Mouse (Mus musculus): ENCODE results near the gene Gm21671. TPM values are rescaled to one million over a fixed set of nuclear protein-coding genes. Genes with fewer than 3 reads are reported as not detected.
A peak's percentile ranks its signal among the peaks of the same experiment; 100 is the strongest.
"Not testable (repeated sequence)": the region's sequence is repeated elsewhere in the genome, so short reads cannot be mapped to it uniquely, and the experiment has no call there.

The Gm21671 gene
- 0.22 and 0.35 TPM in 2 replicates for polyA plus RNA-seq (2014; fragmentation: Nextera tagmentation; extraction: Ambion mirVana)

DNA sequence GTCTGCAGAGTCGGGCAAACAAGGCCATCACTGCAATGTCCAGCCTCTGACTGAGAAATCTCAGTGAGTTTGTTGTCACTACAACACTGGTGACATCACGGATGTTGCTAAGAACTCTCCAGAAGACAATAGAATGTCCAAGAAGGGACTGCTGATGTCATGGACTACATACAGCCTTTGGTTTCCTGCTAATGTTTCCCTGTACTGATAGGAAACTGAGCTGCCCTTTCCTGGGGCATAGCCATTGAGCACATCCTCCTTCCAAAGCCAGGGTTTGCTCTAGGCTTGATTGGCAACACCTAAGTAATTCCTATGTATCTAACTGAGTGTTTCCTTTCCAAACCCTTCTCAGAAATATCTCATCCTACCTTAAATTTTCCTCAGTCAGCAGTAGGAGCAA lies at the start of gene Gm21671:
TSS of gene Gm21671 (minus strand) at position 101 of the 400 bp plus-strand sequence.
- H3K36me3 ChIP-seq (ENCODE audit: control insufficient read depth, insufficient read depth, low read length); H3K9me3 ChIP-seq (ENCODE audit: control insufficient read depth, low read length); H3K27me3 ChIP-seq (ENCODE audit: control insufficient read depth, insufficient read depth, low read length); H3K4me1 ChIP-seq (ENCODE audit: control insufficient read depth, insufficient read depth, low read length); ATAC-seq (ENCODE audit: low read depth); H3K9ac ChIP-seq (replicated peaks; ENCODE audit: low read depth, low read length); H3K4me3 ChIP-seq (ENCODE audit: low read depth, low read length); H3K27ac ChIP-seq (ENCODE audit: low read depth, low read length); H3K4me2 ChIP-seq (ENCODE audit: low read depth, low read length): not testable (repeated sequence)
- 77% methylated on average over 2 of the region's 2 CpGs for WGBS

- not testable (repeated sequence) for H3K27me3 ChIP-seq (ENCODE audit: control insufficient read depth, insufficient read depth, low read length); H3K4me2 ChIP-seq (ENCODE audit: low read depth, low read length); H3K4me3 ChIP-seq (ENCODE audit: low read depth, low read length); H3K9ac ChIP-seq (replicated peaks; ENCODE audit: low read depth, low read length); H3K36me3 ChIP-seq (ENCODE audit: control insufficient read depth, insufficient read depth, low read length); H3K27ac ChIP-seq (ENCODE audit: low read depth, low read length); H3K4me1 ChIP-seq (ENCODE audit: control insufficient read depth, insufficient read depth, low read length); H3K9me3 ChIP-seq (ENCODE audit: control insufficient read depth, low read length); ATAC-seq (ENCODE audit: low read depth)
- WGBS, result no CpG with 5 or more reads among the region's 3 CpGs
Observed at GRCm38 (mm10) chr5:25988550-25988949, 34.3 kb upstream of the Gm21671 start, which contains the start of gene Gm21698. Gene Gm21698, minus strand, starts transcription at chr5:25988650.

- no CpG with 5 or more reads among the region's 2 CpGs for whole genome bisulfite sequencing
- ATAC-seq (ENCODE audit: low read depth); H3K9ac ChIP-seq (replicated peaks; ENCODE audit: low read depth, low read length); H3K27me3 ChIP-seq (ENCODE audit: control insufficient read depth, insufficient read depth, low read length); H3K4me3 ChIP-seq (ENCODE audit: low read depth, low read length); H3K4me2 ChIP-seq (ENCODE audit: low read depth, low read length); H3K36me3 ChIP-seq (ENCODE audit: control insufficient read depth, insufficient read depth, low read length); H3K9me3 ChIP-seq (ENCODE audit: control insufficient read depth, low read length); H3K27ac ChIP-seq (ENCODE audit: low read depth, low read length); H3K4me1 ChIP-seq (ENCODE audit: control insufficient read depth, insufficient read depth, low read length): not testable (repeated sequence)
Observed at GRCm38 (mm10) chr5:25972563-25972962, 18.3 kb upstream of the Gm21671 start, which contains the start of gene Gm21680. Gene Gm21680, minus strand, starts transcription at chr5:25972663.

DNA sequence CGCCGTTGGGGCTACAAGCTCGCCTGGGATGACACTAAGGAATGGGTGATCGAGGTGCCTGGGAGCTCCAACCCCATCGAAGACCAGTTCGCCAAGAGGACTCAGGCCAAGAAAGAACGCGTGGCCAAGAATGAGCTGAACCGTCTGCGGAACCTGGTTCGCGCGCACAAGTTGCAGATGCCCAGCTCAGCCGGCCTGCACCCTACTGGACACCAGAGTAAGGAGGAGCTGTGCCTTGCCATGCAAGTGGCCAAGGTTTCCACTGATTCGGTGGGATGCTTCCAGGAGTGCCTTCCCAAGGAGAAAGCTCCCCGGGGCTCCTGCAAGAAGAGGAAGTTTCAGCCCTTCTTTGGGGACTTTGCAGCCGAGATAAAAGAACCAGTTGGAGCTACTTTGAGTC lies 2.8 kb upstream of the Gm21671 start:
- H3K36me3 ChIP-seq (ENCODE audit: control insufficient read depth, insufficient read depth, low read length); H3K27me3 ChIP-seq (ENCODE audit: control insufficient read depth, insufficient read depth, low read length); H3K9me3 ChIP-seq (ENCODE audit: control insufficient read depth, low read length); H3K4me1 ChIP-seq (ENCODE audit: control insufficient read depth, insufficient read depth, low read length); H3K4me2 ChIP-seq (ENCODE audit: low read depth, low read length); H3K9ac ChIP-seq (replicated peaks; ENCODE audit: low read depth, low read length); H3K27ac ChIP-seq (ENCODE audit: low read depth, low read length); H3K4me3 ChIP-seq (ENCODE audit: low read depth, low read length): not testable (repeated sequence)
- WGBS, result 60% methylated on average over 16 of the region's 17 CpGs
- ATAC-seq (ENCODE audit: low read depth), result peak; percentile 34; the same call in 1 of the 2 replicates

- 23% methylated on average over 32 of the region's 32 CpGs for WGBS
- H3K27me3 ChIP-seq (ENCODE audit: control insufficient read depth, insufficient read depth, low read length); H3K4me1 ChIP-seq (ENCODE audit: control insufficient read depth, insufficient read depth, low read length); H3K4me3 ChIP-seq (ENCODE audit: low read depth, low read length); H3K9me3 ChIP-seq (ENCODE audit: control insufficient read depth, low read length); H3K9ac ChIP-seq (replicated peaks; ENCODE audit: low read depth, low read length); H3K27ac ChIP-seq (ENCODE audit: low read depth, low read length); H3K36me3 ChIP-seq (ENCODE audit: control insufficient read depth, insufficient read depth, low read length): not testable (repeated sequence)
- peak; percentile 88 for ATAC-seq (ENCODE audit: low read depth)
- H3K4me2 ChIP-seq (ENCODE audit: low read depth, low read length), result peak overlapping the region; percentile 31
Observed at GRCm38 (mm10) chr5:25956611-25957010, 2.4 kb upstream of the Gm21671 start.

GRCm38 (mm10) chr5:25945391-25945790 lies 8.8 kb downstream of the Gm21671 start:
- not testable (repeated sequence) for H3K36me3 ChIP-seq (ENCODE audit: control insufficient read depth, insufficient read depth, low read length); H3K4me1 ChIP-seq (ENCODE audit: control insufficient read depth, insufficient read depth, low read length); H3K9ac ChIP-seq (replicated peaks; ENCODE audit: low read depth, low read length); H3K27me3 ChIP-seq (ENCODE audit: control insufficient read depth, insufficient read depth, low read length); ATAC-seq (ENCODE audit: low read depth); H3K27ac ChIP-seq (ENCODE audit: low read depth, low read length); H3K4me3 ChIP-seq (ENCODE audit: low read depth, low read length); H3K9me3 ChIP-seq (ENCODE audit: control insufficient read depth, low read length); H3K4me2 ChIP-seq (ENCODE audit: low read depth, low read length)
- WGBS, result 86% methylated on average over 2 of the region's 2 CpGs

DNA sequence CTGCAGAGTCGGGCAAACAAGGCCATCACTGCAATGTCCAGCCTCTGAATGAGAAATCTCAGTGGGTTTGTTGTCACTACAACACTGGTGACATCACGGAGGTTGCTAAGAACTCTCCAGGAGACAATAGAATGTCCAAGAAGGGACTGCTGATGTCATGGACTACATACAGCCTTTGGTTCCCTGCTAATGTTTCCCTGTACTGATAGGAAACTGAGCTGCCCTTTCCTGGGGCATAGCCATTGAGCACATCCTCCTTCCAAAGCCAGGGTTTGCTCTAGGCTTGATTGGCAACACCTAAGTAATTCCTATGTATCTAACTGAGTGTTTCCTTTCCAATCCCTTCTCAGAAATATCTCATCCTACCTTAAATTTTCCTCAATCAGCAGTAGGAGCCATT lies 11.9 kb downstream of the Gm21671 start, which contains the start of gene Gm21663:
TSS of gene Gm21663 (minus strand) at position 101 of the 400 bp plus-strand sequence.
- H3K4me1 ChIP-seq (ENCODE audit: control insufficient read depth, insufficient read depth, low read length); H3K27ac ChIP-seq (ENCODE audit: low read depth, low read length); H3K4me3 ChIP-seq (ENCODE audit: low read depth, low read length); H3K4me2 ChIP-seq (ENCODE audit: low read depth, low read length); H3K9me3 ChIP-seq (ENCODE audit: control insufficient read depth, low read length); H3K36me3 ChIP-seq (ENCODE audit: control insufficient read depth, insufficient read depth, low read length); ATAC-seq (ENCODE audit: low read depth); H3K9ac ChIP-seq (replicated peaks; ENCODE audit: low read depth, low read length); H3K27me3 ChIP-seq (ENCODE audit: control insufficient read depth, insufficient read depth, low read length): not testable (repeated sequence)
- 58% methylated on average over 2 of the region's 2 CpGs for WGBS

Other genes with a start within 250 kb of the Gm21671 start
- gene Xrcc2, start 248.6 kb downstream of the Gm21671 start, polyA plus RNA-seq (2014; fragmentation: Nextera tagmentation; extraction: Ambion mirVana), result 4.2 and 5.2 TPM in 2 replicates
- gene Actr3b, start 194.4 kb downstream of the Gm21671 start, polyA plus RNA-seq (2014; fragmentation: Nextera tagmentation; extraction: Ambion mirVana), result 38.1 and 44.2 TPM in 2 replicates
- 0.13 TPM in 1 of 2 replicates, not detected in the other for gene Gm21663, start 12.0 kb downstream of the Gm21671 start, polyA plus RNA-seq (2014; fragmentation: Nextera tagmentation; extraction: Ambion mirVana)
- gene Gm21680, start 18.2 kb upstream of the Gm21671 start, polyA plus RNA-seq (2014; fragmentation: Nextera tagmentation; extraction: Ambion mirVana), result 0.26 and 0.62 TPM in 2 replicates
- 0.46 TPM in 1 of 2 replicates, not detected in the other for gene Gm21698, start 34.2 kb upstream of the Gm21671 start, polyA plus RNA-seq (2014; fragmentation: Nextera tagmentation; extraction: Ambion mirVana)
- gene Gm1979, start 50.4 kb upstream of the Gm21671 start, polyA plus RNA-seq (2014; fragmentation: Nextera tagmentation; extraction: Ambion mirVana), result 0.17 and 0.62 TPM in 2 replicates
- gene Gm5862, start 68.5 kb upstream of the Gm21671 start, polyA plus RNA-seq (2014; fragmentation: Nextera tagmentation; extraction: Ambion mirVana), result 0.16 TPM in 1 of 2 replicates, not detected in the other
- gene Speer4a, start 85.1 kb upstream of the Gm21671 start, polyA plus RNA-seq (2014; fragmentation: Nextera tagmentation; extraction: Ambion mirVana), result 0.35 and 0.44 TPM in 2 replicates
- 0.22 and 0.51 TPM in 2 replicates for gene Gm7347, start 104.2 kb upstream of the Gm21671 start, polyA plus RNA-seq (2014; fragmentation: Nextera tagmentation; extraction: Ambion mirVana)
- gene Gm10471, start 134.9 kb upstream of the Gm21671 start, polyA plus RNA-seq (2014; fragmentation: Nextera tagmentation; extraction: Ambion mirVana), result 0.33 TPM in 1 of 2 replicates, not detected in the other
- gene 5031410I06Rik, start 150.9 kb upstream of the Gm21671 start, polyA plus RNA-seq (2014; fragmentation: Nextera tagmentation; extraction: Ambion mirVana), result 0.44 and 0.83 TPM in 2 replicates
- gene Gm10220, start 167.0 kb upstream of the Gm21671 start, polyA plus RNA-seq (2014; fragmentation: Nextera tagmentation; extraction: Ambion mirVana), result 0.17 and 0.23 TPM in 2 replicates